Mouse (Mus musculus): Measurements from ENCODE around the gene Ugt1a9.

DNA sequence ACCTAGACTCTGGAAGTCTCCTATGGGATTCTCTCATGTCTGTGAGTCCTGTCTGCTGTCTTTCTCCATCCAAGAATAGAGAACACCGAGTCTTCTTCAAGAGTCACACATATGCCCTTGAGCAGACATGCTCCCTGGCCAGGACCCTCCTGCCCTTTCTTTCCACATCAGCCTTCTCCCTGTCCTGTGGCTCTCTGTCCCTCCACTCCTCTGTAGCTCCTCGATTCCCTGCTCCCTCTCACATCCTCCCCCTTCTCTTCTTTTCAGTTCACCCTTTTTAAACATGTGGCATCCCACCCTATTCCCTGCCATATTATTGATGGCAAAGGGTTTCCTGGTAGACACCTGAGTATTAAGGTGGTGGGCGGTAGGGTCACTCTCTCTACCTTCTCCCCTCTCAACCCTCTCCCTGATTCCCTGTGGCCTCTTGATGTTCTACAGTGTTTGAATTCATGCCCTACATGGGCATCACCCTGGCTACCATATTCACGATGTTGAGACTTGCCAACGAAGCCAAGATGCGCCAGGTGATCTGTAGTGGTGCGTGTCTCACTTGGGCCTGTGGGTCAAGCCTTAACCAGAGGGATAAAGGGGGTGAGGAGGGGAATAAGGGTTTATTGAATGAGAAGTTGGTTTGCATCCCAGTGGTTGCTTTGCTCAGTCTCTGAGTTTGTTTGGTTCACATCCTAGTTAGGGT, 161.4 kb downstream of the Ugt1a9 start:
- TF ChIP-seq MAFK (IDR thresholded peaks at IDR 0.05; ENCODE audit: insufficient read depth, low read depth, low read length): no peak
- TF ChIP-seq HCFC1 (IDR thresholded peaks at IDR 0.05; ENCODE audit: borderline replicate concordance, insufficient read depth, low read length): no peak
- no peak for TF ChIP-seq ZNF384 (IDR thresholded peaks at IDR 0.05; ENCODE audit: low read depth, low read length)
- no peak for TF ChIP-seq ZC3H11A (IDR thresholded peaks at IDR 0.05; ENCODE audit: borderline replicate concordance, low read depth, low read length)
- no peak for TF ChIP-seq CHD2 (IDR thresholded peaks at IDR 0.05; ENCODE audit: low read depth, low read length)
